25 mouse cellular contexts compared by ENCODE assay signal in the genomic region with DNA sequence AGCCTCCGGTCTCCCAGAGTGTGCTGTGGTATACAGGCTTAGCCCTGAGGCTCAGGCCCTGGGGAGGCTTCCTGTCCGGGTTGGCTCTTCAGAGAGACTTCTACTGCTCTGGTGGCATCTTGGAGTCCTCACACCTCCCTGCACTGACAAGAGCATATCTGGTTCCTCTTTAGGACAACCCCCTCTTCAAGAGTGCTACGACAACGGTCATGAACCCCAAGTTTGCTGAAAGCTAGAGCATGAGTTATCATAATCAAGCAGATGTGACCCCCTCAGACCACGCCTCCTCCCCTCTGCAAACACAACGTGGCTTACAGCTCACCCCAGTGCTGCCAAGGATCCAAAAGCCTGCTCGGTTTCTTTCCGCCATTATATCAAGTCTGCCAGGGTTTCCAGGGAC. TPM values are rescaled to one million over a fixed set of nuclear protein-coding genes. Genes with fewer than 3 reads are reported as not detected.
DNase-seq lines count a peak whose midpoint lies in the region; ATAC-seq and TF ChIP-seq lines count a peak whose summit lies in the region.
"Had no signal": no experiment of that assay in that cellular context is flagged by ENCODE, and none has a peak within 500 bp of the region (broad histone marks: within the 10 kb centered on the region; RNA-seq: fewer than 3 reads in every experiment).

No protein-coding gene starts in this region.

- H3K4me3 ChIP-seq in G1E (ENCODE audit: low read depth, low read length) = peak overlapping the region; percentile 50; the same call in 1 of the 2 replicates
- H3K4me3 ChIP-seq in heart, embryonic 10.5 days = no peak overlapping the region
- H3K4me3 ChIP-seq: embryonic facial prominence, embryonic 10.5 days; embryonic facial prominence, embryonic 12.5 days; forebrain, embryonic 13.5 days; forebrain, embryonic 15.5 days had no signal

- H3K27ac ChIP-seq in heart, embryonic 10.5 days = no peak overlapping the region
- H3K27ac ChIP-seq: embryonic facial prominence, embryonic 10.5 days; embryonic facial prominence, embryonic 12.5 days; forebrain, embryonic 13.5 days; forebrain, embryonic 15.5 days had no signal

- no peaks in the 10 kb centered on the region for H3K27me3 ChIP-seq in G1E (ENCODE audit: insufficient read depth, low read length)
- H3K27me3 ChIP-seq in heart, embryonic 10.5 days (ENCODE audit: insufficient read depth, poor library complexity, severe bottlenecking) = peaks cover 7% of the 10 kb centered on the region
- H3K27me3 ChIP-seq: CH12.LX; embryonic facial prominence, embryonic 12.5 days; forebrain, embryonic 13.5 days; forebrain, embryonic 15.5 days had no signal

- DNase-seq in G1E (ENCODE audit: low spot score) = peak; percentile 73
- DNase-seq in MEL-GATA-1-ER (ENCODE audit: extremely low read depth, low read depth) = peak; percentile 90
- DNase-seq in heart, embryonic 10.5 days (ENCODE audit: low spot score) = no peak
- no peak for DNase-seq in urinary bladder, adult 18-20 months (ENCODE audit: low spot score in 2 of 2)
- no peak for DNase-seq in adrenal gland, postnatal 36 days
- DNase-seq: adrenal gland, adult 2 months; adrenal gland, postnatal 10 days; B cell, adult 2 months; cerebellum, adult 11 months; cerebellum, adult 18-20 months; cerebellum, adult 8-10 months; cerebellum, adult 9-11 months; cerebellum, postnatal 14 days; cerebellum, postnatal 36 days; forebrain, postnatal 0 days had no signal

- H3K9me3 ChIP-seq in G1E (replicated peaks) = no peaks in the 10 kb centered on the region
- H3K9me3 ChIP-seq in heart, embryonic 10.5 days = no peaks in the 10 kb centered on the region
- H3K9me3 ChIP-seq: embryonic facial prominence, embryonic 10.5 days; embryonic facial prominence, embryonic 12.5 days; forebrain, embryonic 13.5 days; forebrain, embryonic 15.5 days had no signal

- peaks cover 91% of the 10 kb centered on the region for H3K4me1 ChIP-seq in G1E (ENCODE audit: insufficient read depth, low read depth, low read length)
- peaks cover 17% of the 10 kb centered on the region for H3K4me1 ChIP-seq in heart, embryonic 10.5 days
- H3K4me1 ChIP-seq: forebrain, embryonic 13.5 days; forebrain, embryonic 15.5 days had no signal

- peaks cover 74% of the 10 kb centered on the region for H3K36me3 ChIP-seq in G1E (replicated peaks)
- H3K36me3 ChIP-seq in heart, embryonic 10.5 days = no peaks in the 10 kb centered on the region
- H3K36me3 ChIP-seq: embryonic facial prominence, embryonic 10.5 days; embryonic facial prominence, embryonic 12.5 days; forebrain, embryonic 15.5 days had no signal

- 73% methylated on average over 8 of the region's 8 CpGs for WGBS in heart, embryonic 10.5 days

- ATAC-seq in G1E (ENCODE audit: extremely low read depth, insufficient number of reproducible peaks, low FRiP score, poor library complexity, severe bottlenecking) = peak; percentile 86
- ATAC-seq in megakaryocyte progenitor cell, adult 5-6 weeks (replicated peaks; ENCODE audit: poor library complexity) = peak; percentile 52
- ATAC-seq: CD4-positive, CD25-positive, alpha-beta regulatory T cell, adult 4 months; forebrain, embryonic 13.5 days; forebrain, embryonic 15.5 days; forebrain, postnatal 0 days had no signal

- TF ChIP-seq CTCF in G1E (IDR thresholded peaks at IDR 0.05; ENCODE audit: low read depth, low read length) = no peak

RNA-seq across cellular contexts. Expression of gene Pttg1ip, which starts 16.5 kb away (rescaled TPM):
- 133 and 140 TPM in 2 replicates for total RNA-seq in G1E (2014; fragmentation: Nextera tagmentation)
- 111 and 115 TPM in 2 replicates for total RNA-seq in G1E (2017)
- polyA plus RNA-seq in G1E (2012) = 106 and 128 TPM in 2 replicates
- total RNA-seq in megakaryocyte progenitor cell, adult 5-6 weeks (2015) = 54.1 and 60.0 TPM in 2 replicates
- 31.8 and 37.6 TPM in 2 replicates for total RNA-seq in megakaryocyte progenitor cell, adult 5-6 weeks (2017)
- polyA plus RNA-seq in heart, embryonic 10.5 days (2016; fragmentation: Nextera tagmentation; extraction: Ambion mirVana) = 94.9 and 97.0 TPM in 2 replicates
- total RNA-seq in adrenal gland, postnatal 36 days (2021) = 100 to 1,000 TPM; 197 to 219 TPM

RNA-seq across cellular contexts. Expression of gene Itgb2, which starts 35.0 kb away (rescaled TPM):
- 39.6 and 51.8 TPM in 2 replicates for total RNA-seq in G1E (2014; fragmentation: Nextera tagmentation)
- total RNA-seq in G1E (2017) = 49.1 and 49.2 TPM in 2 replicates
- 8.5 and 20.0 TPM in 2 replicates for polyA plus RNA-seq in G1E (2012)
- total RNA-seq in megakaryocyte progenitor cell, adult 5-6 weeks (2015) = 37.2 and 37.9 TPM in 2 replicates
- 35.1 and 42.0 TPM in 2 replicates for total RNA-seq in megakaryocyte progenitor cell, adult 5-6 weeks (2017)
- polyA plus RNA-seq in heart, embryonic 10.5 days (2016; fragmentation: Nextera tagmentation; extraction: Ambion mirVana) = 2.4 and 3.6 TPM in 2 replicates
- 1 to 10 TPM; 4.2 to 9.1 TPM for total RNA-seq in adrenal gland, postnatal 36 days (2021)

RNA-seq across cellular contexts. Expression of gene Sumo3, which starts 40.9 kb away (rescaled TPM):
- total RNA-seq in G1E (2014; fragmentation: Nextera tagmentation) = 32.6 and 35.3 TPM in 2 replicates
- 96.3 and 115 TPM in 2 replicates for total RNA-seq in G1E (2017)
- 130 and 160 TPM in 2 replicates for polyA plus RNA-seq in G1E (2012)
- 34.5 and 38.8 TPM in 2 replicates for total RNA-seq in megakaryocyte progenitor cell, adult 5-6 weeks (2015)
- total RNA-seq in megakaryocyte progenitor cell, adult 5-6 weeks (2017) = 187 and 212 TPM in 2 replicates
- 235 and 306 TPM in 2 replicates for polyA plus RNA-seq in heart, embryonic 10.5 days (2016; fragmentation: Nextera tagmentation; extraction: Ambion mirVana)
- 100 to 1,000 TPM in 1 of 2 experiments, 10 to 100 TPM in 1; 89.0 to 106 TPM for total RNA-seq in adrenal gland, postnatal 36 days (2021)

RNA-seq across cellular contexts. Expression of gene Gm49325, which starts 41.0 kb away (rescaled TPM):
- total RNA-seq in G1E (2014; fragmentation: Nextera tagmentation) (not detected in 2 replicates), G1E (2017) (not detected in 2 replicates)
- polyA plus RNA-seq in G1E (2012) = not detected in 2 replicates
- not detected in 2 replicates for total RNA-seq in megakaryocyte progenitor cell, adult 5-6 weeks (2015)
- total RNA-seq in megakaryocyte progenitor cell, adult 5-6 weeks (2017) = 1.1 TPM in 1 of 2 replicates, not detected in the other
- 2.1 and 2.7 TPM in 2 replicates for polyA plus RNA-seq in heart, embryonic 10.5 days (2016; fragmentation: Nextera tagmentation; extraction: Ambion mirVana)
- total RNA-seq in adrenal gland, postnatal 36 days (2021) = 10 to 100 TPM; 24.1 to 27.6 TPM
- total RNA-seq: forebrain, postnatal 0 days had no signal
- polyA plus RNA-seq: adrenal gland, adult 2 months; brain, embryonic 14.5 days; cortical plate, adult 2 months; forebrain, embryonic 11.5 days; forebrain, embryonic 13.5 days had no signal

RNA-seq across cellular contexts. Expression of gene Fam207a, which starts 49.4 kb away (rescaled TPM):
- 13.0 and 14.5 TPM in 2 replicates for total RNA-seq in G1E (2014; fragmentation: Nextera tagmentation)
- total RNA-seq in G1E (2017) = 31.1 and 39.4 TPM in 2 replicates
- polyA plus RNA-seq in G1E (2012) = 122 and 191 TPM in 2 replicates
- 9.1 and 9.9 TPM in 2 replicates for total RNA-seq in megakaryocyte progenitor cell, adult 5-6 weeks (2015)
- total RNA-seq in megakaryocyte progenitor cell, adult 5-6 weeks (2017) = 28.8 and 38.1 TPM in 2 replicates
- polyA plus RNA-seq in heart, embryonic 10.5 days (2016; fragmentation: Nextera tagmentation; extraction: Ambion mirVana) = 30.7 and 45.6 TPM in 2 replicates
- total RNA-seq in adrenal gland, postnatal 36 days (2021) = 10 to 100 TPM; 19.2 to 25.0 TPM

Comparison
In these comparisons a context has a peak if more than half of its experiments do, and no peak if none do; other contexts are left out.
1. DNase-seq: peak in G1E (single experiment) and MEL-GATA-1-ER (single experiment); none in heart, embryonic 10.5 days (single experiment), urinary bladder, adult 18-20 months (0 of 2) and adrenal gland, postnatal 36 days (0 of 2).